Mouse (Mus musculus) hindbrain, postnatal 0 days (tissue): ENCODE results near the gene Tomm40l. TPM values are rescaled to one million over a fixed set of nuclear protein-coding genes. Genes with fewer than 3 reads are reported as not detected.

ENCODE experiments used
- ATAC-seq: fragments of 200-750 bp; cut with Nextera tagmentation; 2 replicates; pipeline ENCODE4 v1.8.0; 2017; ENCODE audit warnings: mild to moderate bottlenecking, moderate TSS enrichment, moderate library complexity
- DNase-seq: peaks from one replicate; pipeline ENCODE4 v3.0.0-alpha.2; 2015; ENCODE audit warnings: low spot score
- H3K27ac ChIP-seq: fragments of 300-500 bp; sonication (generic); 2 replicates; pipeline ENCODE4 v1.5.1; 2014; ENCODE audit warnings: mild to moderate bottlenecking
- H3K27me3 ChIP-seq: fragments of 300-500 bp; sonication (generic); 2 replicates; pipeline ENCODE4 v1.6.1; 2014; ENCODE audit warnings: low read length, mixed read lengths; ENCODE audit not compliant: insufficient read depth
- H3K36me3 ChIP-seq: fragments of 300-500 bp; sonication (generic); 2 replicates; pipeline ENCODE4 v1.6.1; 2014; ENCODE audit warnings: low read length, mixed read lengths; ENCODE audit not compliant: insufficient read depth
- H3K4me1 ChIP-seq: fragments of 300-500 bp; sonication (generic); 2 replicates; pipeline ENCODE4 v1.6.1; 2014; ENCODE audit warnings: antibody characterized with exemption, low read length, mixed read lengths; ENCODE audit not compliant: insufficient read depth
- H3K4me2 ChIP-seq: fragments of 300-500 bp; sonication (generic); 2 replicates; pipeline ENCODE4 v1.6.1; 2014; ENCODE audit warnings: low read depth, mild to moderate bottlenecking, low read length, moderate library complexity, mixed read lengths
- H3K4me3 ChIP-seq: fragments of 300-500 bp; sonication (generic); 2 replicates; pipeline ENCODE4 v1.5.1; 2014; ENCODE audit warnings: low read length
- H3K9ac ChIP-seq: fragments of 300-500 bp; sonication (generic); replicated peaks from 2 replicates; pipeline ENCODE4 v1.6.1; 2014; ENCODE audit warnings: mild to moderate bottlenecking, low read length, moderate library complexity, mixed read lengths
- H3K9me3 ChIP-seq: fragments of 300-500 bp; sonication (generic); 2 replicates; pipeline ENCODE4 v1.6.1; 2016; ENCODE audit warnings: low read length, mixed read lengths
- CTCF ChIP-seq: IDR thresholded peaks from 2 replicates; pipeline ENCODE4 v1.5.1; 2016; ENCODE audit warnings: antibody characterized with exemption, control low read depth, low read depth
- WGBS: fragments of 180-500 bp; shearing (Covaris S2); extraction: QIAGEN DNeasy Blood & Tissue Kit; methylation state at CpG from one replicate; pipeline ENCODE4 v1.1.7; 2014; 5-methylcytosine and 5-hydroxymethylcytosine counted together
- polyA plus RNA-seq: library from polyadenylated mRNA; unstranded; fragments of >200 nt; fragmentation: Nextera tagmentation; extraction: Ambion mirVana; gene quantifications from 2 replicates; pipeline ENCODE4 v1.2.1, GENCODE M21; 2015
- total RNA-seq: library from RNA; depleted of rRNA; stranded (reverse); fragments of >200 nt; gene quantifications from 2 replicates; pipeline ENCODE4 v1.2.3, GENCODE M21; 2014

Gene Tomm40l
- total and polyA plus RNA-seq, 2 experiments from 2014 or later = 41.1 to 53.6 TPM

GRCm38 (mm10) chr1:171189476-171190114 is 32.7 kb downstream of the Tomm40l start:
- Histone ChIP-seq H3K27ac (no peak overlapping the region), H3K4me1 (peaks cover 7% of the 10 kb centered on the region), H3K9me3 (no peaks in the 10 kb centered on the region), H3K4me3 (no peak overlapping the region), H3K4me2 (peak overlapping the region; percentile 9; the same call in 1 of the 2 replicates), H3K9ac (no peak overlapping the region), H3K36me3 (no peaks in the 10 kb centered on the region), H3K27me3 (no peaks in the 10 kb centered on the region)
- no peak for ATAC-seq
- TF ChIP-seq CTCF = no peak
- 31% methylated on average over 14 of the region's 14 CpGs for WGBS
- DNase-seq = no peak

- Histone ChIP-seq H3K36me3 (no peaks in the 10 kb centered on the region), H3K4me1 (peaks cover 6% of the 10 kb centered on the region), H3K27ac (no peak overlapping the region), H3K4me3 (no peak overlapping the region), H3K9me3 (no peaks in the 10 kb centered on the region), H3K9ac (no peak overlapping the region), H3K27me3 (no peaks in the 10 kb centered on the region), H3K4me2 (peak overlapping the region; percentile 9; the same call in 1 of the 2 replicates)
- no peak for DNase-seq
- WGBS = 12% methylated on average over 8 of the region's 8 CpGs
- no peak for TF ChIP-seq CTCF
- ATAC-seq = no peak
Observed at GRCm38 (mm10) chr1:171189046-171189445, 33.3 kb downstream of the Tomm40l start.

- no peak for TF ChIP-seq CTCF
- ATAC-seq (peak; percentile 57), DNase-seq (peak; percentile 27)
- no peaks in the 10 kb centered on the region for H3K27me3 ChIP-seq
- 0 out of 2 replicates have a peak overlapping the region, but pooled peaks have one; percentile 21 for H3K4me2 ChIP-seq
- 20% methylated on average over 13 of the region's 13 CpGs for whole genome bisulfite sequencing
- H3K9ac ChIP-seq = no peak overlapping the region
- H3K4me3 ChIP-seq = no peak overlapping the region
- no peaks in the 10 kb centered on the region for H3K9me3 ChIP-seq
- peak overlapping the region; percentile 16; the same call in 1 of the 2 replicates for H3K27ac ChIP-seq
- no peaks in the 10 kb centered on the region for H3K36me3 ChIP-seq
- peaks cover 6% of the 10 kb centered on the region for H3K4me1 ChIP-seq
Observed at GRCm38 (mm10) chr1:171187851-171188700, 34.2 kb downstream of the Tomm40l start.

GRCm38 (mm10) chr1:171185655-171186054 is 36.7 kb downstream of the Tomm40l start:
- DNase-seq (no peak), ATAC-seq (0 out of 2 replicates have a peak, but pooled peaks have one; percentile 33)
- H3K9ac ChIP-seq = no peak overlapping the region
- H3K4me1 ChIP-seq = peaks cover 6% of the 10 kb centered on the region; the same call in 1 of the 2 replicates
- H3K4me2 ChIP-seq = no peak overlapping the region
- no peak overlapping the region for H3K4me3 ChIP-seq
- no peaks in the 10 kb centered on the region for H3K27me3 ChIP-seq
- H3K36me3 ChIP-seq = no peaks in the 10 kb centered on the region
- TF ChIP-seq CTCF = no peak
- no peak overlapping the region for H3K27ac ChIP-seq
- 71% methylated on average over 8 of the region's 8 CpGs for WGBS
- no peaks in the 10 kb centered on the region for H3K9me3 ChIP-seq

GRCm38 (mm10) chr1:171184314-171184713 is 38.0 kb downstream of the Tomm40l start:
- ATAC-seq (no peak), DNase-seq (no peak)
- no peak overlapping the region for H3K4me3 ChIP-seq
- TF ChIP-seq CTCF = peak; percentile 33; the same call in 1 of the 2 replicates
- H3K9me3 ChIP-seq = no peaks in the 10 kb centered on the region
- H3K36me3 ChIP-seq = no peaks in the 10 kb centered on the region
- no peaks in the 10 kb centered on the region for H3K27me3 ChIP-seq
- no peak overlapping the region for H3K27ac ChIP-seq
- H3K9ac ChIP-seq = no peak overlapping the region
- peaks cover 6% of the 10 kb centered on the region; the same call in 1 of the 2 replicates for H3K4me1 ChIP-seq
- 87% methylated on average over 7 of the region's 7 CpGs for WGBS
- no peak overlapping the region for H3K4me2 ChIP-seq

GRCm38 (mm10) chr1:171183620-171184019 is 38.7 kb downstream of the Tomm40l start:
- no peak for ATAC-seq
- H3K36me3 ChIP-seq = no peaks in the 10 kb centered on the region
- H3K9ac ChIP-seq = no peak overlapping the region
- DNase-seq = no peak
- no peak overlapping the region for H3K4me2 ChIP-seq
- no peak overlapping the region for H3K4me3 ChIP-seq
- H3K9me3 ChIP-seq = no peaks in the 10 kb centered on the region
- peaks cover 6% of the 10 kb centered on the region; the same call in 1 of the 2 replicates for H3K4me1 ChIP-seq
- 67% methylated on average over 3 of the region's 3 CpGs for WGBS
- H3K27me3 ChIP-seq = no peaks in the 10 kb centered on the region
- no peak overlapping the region for H3K27ac ChIP-seq
- TF ChIP-seq CTCF = no peak
